Mouse (Mus musculus) G1E (cell line): ENCODE data around the gene Plpp7. TPM values are rescaled to one million over a fixed set of nuclear protein-coding genes. Genes with fewer than 3 reads are reported as not detected.

Source experiments
- ATAC-seq: 2 replicates; pipeline ENCODE4 v1.8.0; 2016; ENCODE audit warnings: mild to moderate bottlenecking; ENCODE audit not compliant: insufficient number of reproducible peaks, poor library complexity, low FRiP score, severe bottlenecking; ENCODE audit errors: extremely low read depth
- DNase-seq: peaks from one replicate; pipeline ENCODE4 v3.0.0; 2012; ENCODE audit warnings: low spot score
- H3K27me3 ChIP-seq: 2 replicates; pipeline ENCODE4 v1.6.1; 2012; ENCODE audit warnings: mild to moderate bottlenecking, low read length, inconsistent platforms; ENCODE audit not compliant: insufficient read depth
- H3K36me3 ChIP-seq: replicated peaks from 2 replicates; pipeline ENCODE3; 2012; ENCODE audit warnings: mild to moderate bottlenecking, inconsistent platforms
- H3K4me1 ChIP-seq: 2 replicates; pipeline ENCODE4 v1.6.1; 2012; ENCODE audit warnings: low read depth, low read length, inconsistent platforms, mixed read lengths; ENCODE audit not compliant: insufficient read depth
- H3K4me3 ChIP-seq: 2 replicates; pipeline ENCODE4 v1.5.1; 2012; ENCODE audit warnings: low read depth, mild to moderate bottlenecking, inconsistent platforms, low read length, moderate library complexity, mixed read lengths
- H3K9me3 ChIP-seq: replicated peaks from 2 replicates; pipeline ENCODE4 v1.6.1; 2012; ENCODE audit warnings: inconsistent platforms
- CTCF ChIP-seq: IDR thresholded peaks from 2 replicates; pipeline ENCODE4 v1.5.1; 2012; ENCODE audit warnings: low read depth, low read length, inconsistent platforms, mixed read lengths
- GATA1 ChIP-seq: IDR thresholded peaks from 2 replicates; pipeline ENCODE4 v1.6.1; 2012; ENCODE audit warnings: borderline replicate concordance, low read length, inconsistent platforms, mixed read lengths
- GATA2 ChIP-seq: IDR thresholded peaks from 2 replicates; pipeline ENCODE4 v1.6.1; 2012; ENCODE audit warnings: low read depth, low read length, inconsistent platforms, borderline replicate concordance
- POLR2AphosphoS5 ChIP-seq: IDR thresholded peaks from 2 replicates; pipeline ENCODE4 v1.6.1; 2012; ENCODE audit warnings: low read depth, low read length, inconsistent platforms; ENCODE audit not compliant: insufficient replicate concordance
- TAL1 ChIP-seq: conservative IDR thresholded peaks from 2 replicates; pipeline ENCODE4 v1.6.1; 2012; ENCODE audit warnings: low read depth, low read length, inconsistent platforms, mixed read lengths
- polyA plus RNA-seq: library from polyadenylated mRNA; stranded (reverse); fragments of >175 nt; gene quantifications from 2 replicates; pipeline ENCODE4 v1.2.3, GENCODE M21; 2012
- total RNA-seq, 2 experiments: library from RNA; stranded (forward) in 1 of 2; stranded (reverse) in 1 of 2; fragments of 200-1000 nt in 1 of 2; fragments of >200 nt in 1 of 2; fragmentation: Nextera tagmentation in 1 of 2; gene quantifications; 2 replicates each; pipeline ENCODE4 v1.2.3; 2014 to 2017

Gene Plpp7
- total and polyA plus RNA-seq, 3 experiments, result 0.44 TPM; not detected in 1

- H3K9me3 ChIP-seq, result no peaks in the 10 kb centered on the region
- H3K4me1 ChIP-seq, result no peaks in the 10 kb centered on the region; the same call in 1 of the 2 replicates
- peaks cover 58% of the 10 kb centered on the region for H3K27me3 ChIP-seq
- H3K4me3 ChIP-seq, result no peak overlapping the region
- TF ChIP-seq GATA2, result no peak
- no peak for TF ChIP-seq POLR2AphosphoS5
- no peak for TF ChIP-seq GATA1
- TF ChIP-seq CTCF, result no peak
- TF ChIP-seq TAL1, result no peak
- no peaks in the 10 kb centered on the region for H3K36me3 ChIP-seq
- DNase-seq (no peak), ATAC-seq (no peak)
Measured at GRCm38 (mm10) chr2:32091956-32092355, 3.4 kb upstream of the Plpp7 start.

GRCm38 (mm10) chr2:32094001-32094707 lies 1.2 kb upstream of the Plpp7 start:
- TF ChIP-seq POLR2AphosphoS5, result no peak
- no peak for TF ChIP-seq CTCF
- TF ChIP-seq TAL1, result no peak
- TF ChIP-seq GATA2, result no peak
- Histone ChIP-seq H3K9me3 (no peaks in the 10 kb centered on the region), H3K27me3 (peaks cover 56% of the 10 kb centered on the region), H3K4me1 (no peaks in the 10 kb centered on the region; the same call in 1 of the 2 replicates), H3K4me3 (no peak overlapping the region), H3K36me3 (no peaks in the 10 kb centered on the region)
- ATAC-seq (no peak), DNase-seq (no peak)

- peaks cover 5% of the 10 kb centered on the region; the same call in 1 of the 2 replicates for H3K9me3 ChIP-seq
- H3K4me3 ChIP-seq, result no peak overlapping the region
- TF ChIP-seq GATA1 (no peak), POLR2AphosphoS5 (no peak), TAL1 (no peak), CTCF (no peak), GATA2 (no peak)
- H3K4me1 ChIP-seq, result no peaks in the 10 kb centered on the region; the same call in 1 of the 2 replicates
- DNase-seq, result no peak
- H3K36me3 ChIP-seq, result no peaks in the 10 kb centered on the region
- no peak for ATAC-seq
- H3K27me3 ChIP-seq, result peaks cover 60% of the 10 kb centered on the region
Measured at GRCm38 (mm10) chr2:32096122-32096420, 743 bp downstream of the Plpp7 start.

- DNase-seq (no peak), ATAC-seq (no peak)
- no peaks in the 10 kb centered on the region for H3K4me1 ChIP-seq
- H3K27me3 ChIP-seq, result peaks cover 73% of the 10 kb centered on the region
- H3K9me3 ChIP-seq, result peaks cover 5% of the 10 kb centered on the region; the same call in 1 of the 2 replicates
- no peak for TF ChIP-seq GATA1
- no peak for TF ChIP-seq GATA2
- no peak for TF ChIP-seq POLR2AphosphoS5
- no peak for TF ChIP-seq TAL1
- TF ChIP-seq CTCF, result no peak
- no peak overlapping the region for H3K4me3 ChIP-seq
- no peaks in the 10 kb centered on the region for H3K36me3 ChIP-seq
Measured at GRCm38 (mm10) chr2:32102944-32103343, 7.6 kb downstream of the Plpp7 start.

- TF ChIP-seq TAL1 (no peak), GATA2 (no peak), GATA1 (no peak), CTCF (no peak), POLR2AphosphoS5 (no peak)
- no peak for DNase-seq
- Histone ChIP-seq H3K9me3 (peaks cover 5% of the 10 kb centered on the region; the same call in 1 of the 2 replicates), H3K27me3 (peaks cover 71% of the 10 kb centered on the region), H3K4me1 (no peaks in the 10 kb centered on the region), H3K36me3 (no peaks in the 10 kb centered on the region), H3K4me3 (no peak overlapping the region)
- ATAC-seq, result no peak
Measured at GRCm38 (mm10) chr2:32103557-32103956, 8.2 kb downstream of the Plpp7 start.

- no peak for ATAC-seq
- Histone ChIP-seq H3K36me3 (no peaks in the 10 kb centered on the region), H3K9me3 (peaks cover 5% of the 10 kb centered on the region; the same call in 1 of the 2 replicates), H3K4me3 (no peak overlapping the region), H3K27me3 (peaks cover 73% of the 10 kb centered on the region), H3K4me1 (no peaks in the 10 kb centered on the region)
- DNase-seq, result no peak
- no peak for TF ChIP-seq CTCF
Measured at GRCm38 (mm10) chr2:32104122-32104521, 8.8 kb downstream of the Plpp7 start.

GRCm38 (mm10) chr2:32105117-32105913 lies 10.0 kb downstream of the Plpp7 start:
- Histone ChIP-seq H3K4me1 (no peaks in the 10 kb centered on the region), H3K27me3 (peaks cover 77% of the 10 kb centered on the region), H3K36me3 (no peaks in the 10 kb centered on the region), H3K9me3 (peaks cover 5% of the 10 kb centered on the region; the same call in 1 of the 2 replicates), H3K4me3 (no peak overlapping the region)
- no peak for ATAC-seq
- no peak for TF ChIP-seq POLR2AphosphoS5
- TF ChIP-seq GATA2, result no peak
- no peak for TF ChIP-seq TAL1
- TF ChIP-seq CTCF, result no peak
- no peak for TF ChIP-seq GATA1
- DNase-seq, result no peak
